Mouse (Mus musculus): ENCODE measurements around the gene Psmb7. TPM values are rescaled to one million over a fixed set of nuclear protein-coding genes. Genes with fewer than 3 reads are reported as not detected.

Gene Psmb7
- total RNA-seq, 2 experiments from 2014 or later, result 193 to 196 TPM

DNA sequence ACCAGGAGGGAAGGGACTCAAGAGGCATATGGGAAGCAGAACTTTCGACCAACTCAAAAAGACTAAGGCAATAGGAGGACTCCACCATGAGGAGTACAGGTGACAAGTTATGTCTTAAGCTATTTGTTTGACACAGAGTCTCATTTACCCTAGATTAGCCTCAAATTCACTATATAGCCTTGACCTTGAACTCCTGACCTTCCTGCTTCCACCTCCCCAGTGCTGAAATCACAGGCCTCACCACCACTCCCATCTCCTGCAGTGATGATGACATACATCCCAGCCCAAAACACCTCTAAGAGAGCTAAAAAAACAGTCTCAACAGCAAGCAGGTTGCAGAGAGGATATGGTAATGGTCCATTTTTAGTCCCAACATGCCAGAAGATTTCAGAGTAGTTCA, 2.1 kb downstream of the Psmb7 start:
- no peak for DNase-seq (ENCODE audit: low spot score in 2 of 2)

DNA sequence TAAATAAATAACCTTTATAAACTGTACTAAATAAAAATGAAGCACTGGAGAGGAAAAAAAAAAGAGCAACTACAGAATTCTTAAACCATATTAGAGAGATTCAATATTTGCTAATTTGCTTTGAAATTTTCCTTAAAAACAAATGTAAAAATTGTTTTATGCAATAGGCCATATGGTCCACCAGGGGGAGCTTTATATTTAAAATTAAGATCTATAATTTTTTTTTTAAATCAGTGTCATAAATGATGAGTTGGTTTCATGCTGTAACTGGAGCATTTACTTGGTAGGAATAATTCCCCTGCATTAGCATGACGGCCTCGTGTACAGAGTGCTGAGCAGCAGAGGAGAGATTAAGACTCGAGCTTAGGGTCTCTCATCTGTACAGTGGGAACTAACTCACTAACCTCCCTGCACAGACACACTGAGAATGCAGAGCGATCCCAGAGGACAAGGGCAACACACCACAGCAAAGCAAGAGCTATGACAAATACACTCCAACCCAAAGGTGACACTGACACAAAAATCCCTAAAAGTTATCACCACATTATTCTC, 6.1 kb downstream of the Psmb7 start:
- DNase-seq (ENCODE audit: low spot score in 2 of 2), result no peak

DNA sequence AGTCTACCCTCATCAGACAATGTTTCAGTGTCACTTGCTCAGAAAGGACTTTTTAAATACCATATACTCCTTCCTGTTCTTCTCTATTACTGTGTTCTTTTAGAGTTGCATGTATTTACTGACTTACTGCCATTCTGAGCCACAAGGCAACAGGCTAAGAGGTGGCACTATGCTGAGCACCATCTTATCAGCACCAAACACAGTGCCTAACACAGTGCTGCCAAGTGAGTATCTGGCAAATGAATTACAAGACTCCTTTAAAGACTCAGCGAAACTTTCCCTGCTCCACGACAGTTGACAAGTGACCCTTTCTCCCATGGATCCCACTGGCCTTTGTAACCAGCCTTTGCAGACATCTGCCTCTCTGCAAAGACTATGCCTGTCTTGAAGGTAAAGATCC, 13.3 kb downstream of the Psmb7 start:
- no peak for DNase-seq (ENCODE audit: low spot score in 2 of 2)

DNA sequence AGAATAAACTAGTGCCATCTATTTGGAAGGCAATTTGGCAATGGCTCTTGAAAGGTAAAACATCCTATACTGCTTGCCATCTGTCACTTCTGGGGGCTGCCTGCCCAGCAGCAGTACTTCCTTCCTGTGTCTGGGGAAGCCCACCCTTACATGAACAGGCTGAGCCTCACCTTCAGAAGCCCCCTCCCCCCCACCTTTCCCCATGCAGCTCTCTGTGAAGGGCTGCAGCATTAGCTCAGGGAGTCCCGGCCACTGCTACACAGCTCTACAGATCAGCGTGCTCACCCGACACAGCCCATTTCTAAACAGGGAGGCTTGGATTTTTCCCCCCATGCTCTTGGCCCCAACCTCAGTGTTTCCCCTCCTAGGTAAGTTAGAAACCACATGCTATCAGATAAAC, 14.4 kb downstream of the Psmb7 start:
- no peak for DNase-seq (ENCODE audit: low spot score in 2 of 2)

DNA sequence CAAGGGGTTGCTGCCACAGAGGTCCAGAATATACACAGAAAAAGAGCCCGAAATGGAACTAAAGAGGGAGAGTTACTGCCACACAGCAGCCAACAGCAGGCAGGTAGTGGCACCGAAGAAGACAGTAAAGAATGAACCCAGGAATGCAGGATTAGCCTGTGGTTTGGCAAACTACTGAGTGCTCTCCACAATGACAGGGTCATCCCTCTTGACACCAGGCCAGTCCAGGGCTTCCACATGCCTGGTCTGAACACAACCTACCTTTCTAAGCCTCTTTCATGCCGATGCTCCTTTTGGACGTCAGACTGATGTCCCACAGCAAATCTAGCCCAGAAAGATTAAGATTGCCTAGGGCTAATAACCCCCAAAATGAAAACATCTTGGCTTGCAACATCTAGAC, 15.1 kb downstream of the Psmb7 start:
- no peak for DNase-seq (ENCODE audit: low spot score in 2 of 2)

DNA sequence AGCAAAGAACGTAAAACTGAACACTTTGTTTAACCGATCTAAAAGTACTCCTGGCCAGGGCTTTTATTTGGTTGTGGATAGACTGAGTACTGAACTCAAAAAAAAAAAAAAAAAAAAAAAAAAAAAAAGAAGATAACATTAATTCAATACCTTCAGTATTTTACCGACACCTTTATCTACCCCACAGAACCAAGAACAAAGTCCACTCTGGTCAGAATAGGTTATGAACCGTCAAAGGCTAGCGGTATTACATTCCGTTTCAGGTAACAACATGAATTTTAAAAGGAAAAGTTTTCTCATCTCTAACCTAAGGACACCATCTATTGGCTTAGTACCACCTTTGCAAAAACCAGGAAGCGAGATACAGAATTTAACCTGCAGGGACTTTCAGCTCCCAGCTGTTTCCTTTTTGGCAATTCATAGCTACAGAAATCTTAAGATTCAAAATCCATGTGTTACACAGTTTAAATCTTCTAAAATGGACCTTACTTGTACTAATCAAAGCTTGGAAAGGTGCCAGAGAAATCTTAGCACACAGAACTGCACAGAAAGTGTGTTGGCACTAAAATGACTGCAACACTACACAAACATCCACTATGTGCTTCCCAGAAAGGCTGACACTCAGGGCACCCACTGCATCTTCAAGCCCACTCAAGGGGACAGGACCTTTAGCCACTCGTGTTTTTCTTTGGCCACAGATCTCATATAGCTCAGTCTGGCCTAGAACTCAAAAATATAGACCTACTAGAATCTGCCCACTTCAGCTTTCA, 19.9 kb downstream of the Psmb7 start:
- no peak for DNase-seq (ENCODE audit: low spot score in 2 of 2)

DNA sequence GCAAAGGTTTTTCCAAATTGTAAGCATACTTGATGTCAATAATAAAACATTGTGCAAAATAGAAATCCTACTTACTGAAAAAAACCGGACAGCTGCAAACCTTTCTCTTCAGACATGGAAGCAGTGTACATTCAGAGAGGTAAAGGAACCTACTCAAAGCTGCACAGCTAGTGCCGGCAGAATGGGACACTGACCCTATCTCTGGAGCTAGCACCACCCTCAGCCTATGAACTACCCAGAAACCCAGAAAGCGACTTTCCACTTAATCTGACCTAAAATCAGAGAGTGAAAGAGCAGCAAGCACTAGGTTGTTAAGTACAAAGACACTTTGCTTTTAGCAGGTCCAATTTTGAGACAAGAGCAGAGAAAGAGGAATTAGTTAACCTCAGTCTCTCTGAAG, 20.5 kb downstream of the Psmb7 start:
- no peak for DNase-seq (ENCODE audit: low spot score in 2 of 2)

DNA sequence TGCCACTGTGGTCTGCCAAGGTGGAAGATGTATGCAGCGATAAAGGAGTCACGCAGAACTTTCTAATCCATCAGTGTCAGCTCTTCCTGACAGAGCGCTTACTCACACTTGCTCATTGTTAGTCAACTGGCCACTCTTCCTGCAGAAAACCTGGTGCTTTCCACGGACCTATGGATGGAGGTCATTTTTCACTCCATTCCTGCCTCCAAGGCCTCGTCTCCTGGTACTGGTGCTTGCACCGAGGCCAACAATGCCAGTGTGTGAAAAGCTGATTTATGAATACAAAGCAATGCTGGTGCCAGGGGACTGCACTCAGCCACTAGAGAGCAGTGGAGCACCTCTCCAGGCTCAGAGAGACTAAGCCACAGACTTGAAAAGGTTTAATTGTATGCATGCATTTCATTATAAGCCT, 22.3 kb downstream of the Psmb7 start:
- DNase-seq (ENCODE audit: low spot score in 2 of 2), result peak; percentile 51 to 79

DNA sequence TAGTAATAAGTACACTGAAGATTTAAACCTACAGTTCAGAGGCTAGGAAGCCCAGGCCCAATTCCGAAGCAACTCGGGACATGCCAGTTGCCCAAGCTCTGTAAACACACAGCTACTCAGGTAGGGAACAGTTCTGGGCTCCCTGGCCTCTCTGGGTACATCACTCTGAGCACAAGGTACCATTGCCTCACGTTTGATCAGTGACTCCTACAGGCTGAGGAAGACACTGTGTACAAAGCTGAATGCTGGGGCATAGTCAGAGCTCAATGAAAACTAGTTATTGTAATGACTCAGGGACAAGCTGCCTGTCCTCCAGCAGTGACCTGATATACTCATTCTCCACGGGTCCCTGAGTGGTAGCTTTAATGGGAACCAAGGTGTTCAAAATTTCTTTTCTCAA, 22.8 kb downstream of the Psmb7 start:
- no peak for DNase-seq (ENCODE audit: low spot score in 2 of 2)

DNA sequence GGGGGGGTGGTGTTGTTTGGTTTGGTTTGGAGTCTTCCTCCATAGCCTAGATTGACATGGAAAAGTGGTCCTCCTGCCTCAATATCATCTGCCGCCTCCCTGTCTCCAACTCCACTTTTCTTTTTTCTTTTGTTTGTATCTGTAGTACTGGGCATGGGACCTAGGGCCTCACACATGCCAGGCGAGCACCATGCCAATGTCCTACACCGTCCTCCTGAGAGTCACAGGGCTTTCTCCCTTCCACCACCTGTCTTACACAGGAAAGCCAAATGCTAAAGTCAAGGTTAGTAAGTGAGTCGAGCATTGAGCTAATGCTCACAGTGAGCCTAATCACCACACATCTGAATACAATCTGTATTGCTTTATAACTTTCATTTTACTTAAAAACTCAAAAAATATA, 24.1 kb downstream of the Psmb7 start:
- no peak for DNase-seq (ENCODE audit: low spot score in 2 of 2)

DNA sequence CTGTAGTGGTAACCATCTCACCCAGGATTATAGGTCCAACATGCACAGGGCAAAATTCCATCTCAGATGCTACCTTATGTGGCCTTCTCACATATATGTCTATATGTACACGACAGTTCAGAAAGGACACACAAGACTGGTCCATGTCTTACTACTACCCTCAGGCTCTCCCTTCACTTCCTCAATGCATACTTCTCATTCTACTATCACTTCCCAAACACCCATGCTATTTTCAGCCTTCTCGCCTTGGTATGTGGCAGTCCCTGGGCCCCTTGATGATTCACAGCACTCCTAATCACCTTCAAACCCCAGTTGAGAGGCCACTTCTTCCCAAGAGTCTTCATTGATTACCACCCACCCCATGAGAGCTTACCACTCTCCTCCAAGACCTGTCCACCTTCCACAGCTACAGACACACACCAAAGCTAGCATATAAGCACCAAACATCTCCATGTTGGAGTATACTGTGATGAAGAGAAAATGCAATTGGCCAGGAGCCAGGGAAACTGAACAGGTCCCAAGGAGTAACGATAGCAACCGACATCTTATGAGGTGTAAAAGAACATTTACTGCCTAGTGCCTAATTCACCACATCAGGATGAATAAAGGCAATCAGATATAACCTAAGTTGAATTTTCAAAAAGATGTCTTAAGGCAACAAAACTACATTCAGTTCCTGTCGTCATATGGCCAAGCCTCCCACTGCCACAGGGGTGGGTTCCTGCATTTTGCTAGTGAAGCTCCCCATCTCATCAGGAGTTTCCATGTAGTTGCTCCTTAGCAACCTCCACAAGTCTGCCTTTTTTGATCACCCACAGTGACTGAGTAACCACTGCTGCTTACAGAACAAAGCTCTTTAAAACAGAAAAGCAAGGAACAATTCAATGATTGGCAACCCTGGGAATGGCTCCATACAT, 26.7 kb downstream of the Psmb7 start:
- DNase-seq (ENCODE audit: low spot score in 2 of 2), result no peak

DNA sequence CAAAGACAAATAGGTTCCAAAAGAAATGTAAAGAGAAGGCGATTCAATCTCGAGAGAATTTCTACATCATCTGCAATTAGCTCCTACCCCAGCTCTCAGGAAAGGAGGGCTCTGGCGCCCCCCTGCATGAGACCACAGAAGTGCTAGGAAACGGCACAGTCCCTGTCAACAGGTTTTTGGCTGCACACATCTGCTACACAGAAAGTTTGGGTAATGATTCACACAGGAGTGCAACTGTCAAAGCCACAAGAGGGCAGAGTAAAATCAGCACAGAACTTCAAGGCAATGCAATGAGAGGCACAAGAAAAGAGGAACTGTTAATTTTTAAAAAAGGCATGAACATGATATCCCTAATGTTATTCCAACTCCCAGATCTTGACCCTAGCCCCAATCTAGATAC, 27.8 kb downstream of the Psmb7 start:
- DNase-seq (ENCODE audit: low spot score in 2 of 2), result peak in 1 of 2 experiments; percentile 37

DNA sequence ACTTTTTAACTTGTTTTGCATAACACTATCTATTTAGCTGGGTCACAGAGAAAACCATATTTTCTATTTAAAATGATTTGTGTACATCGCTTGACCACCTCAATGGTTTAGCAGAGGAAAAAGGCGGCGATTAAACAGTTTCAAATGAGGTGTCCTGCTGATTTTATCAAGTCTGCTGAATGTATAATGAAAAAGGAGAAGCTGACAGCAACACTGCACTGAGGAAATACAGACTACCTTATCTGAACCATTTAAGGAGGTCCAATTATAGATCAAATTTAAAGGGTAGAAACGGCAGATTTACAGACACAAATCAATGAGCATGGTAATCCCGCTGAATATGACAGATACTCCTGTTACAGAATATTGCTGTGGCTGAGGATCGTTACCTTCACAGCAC, 29.4 kb downstream of the Psmb7 start:
- no peak for DNase-seq (ENCODE audit: low spot score in 2 of 2)

DNA sequence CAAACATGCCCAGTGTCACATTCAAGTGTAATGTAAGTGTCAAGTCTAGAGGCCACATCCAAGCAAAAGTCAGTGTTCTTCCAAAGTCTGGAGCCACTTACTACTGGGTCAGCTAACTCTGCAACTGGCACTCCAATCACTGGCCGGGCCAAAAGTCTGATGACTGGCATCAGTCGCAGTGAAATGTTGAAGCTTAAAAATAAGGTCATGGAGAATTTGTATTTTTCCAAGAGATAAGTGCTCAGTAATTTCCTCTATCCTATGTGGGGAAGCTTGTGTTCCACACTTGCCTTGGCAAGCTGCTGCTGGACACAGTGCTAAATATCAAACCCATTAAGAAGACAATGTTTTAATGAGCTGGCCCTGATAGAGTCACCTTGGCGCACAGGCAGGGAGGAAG, 30.3 kb downstream of the Psmb7 start:
- DNase-seq (ENCODE audit: low spot score in 2 of 2), result no peak

DNA sequence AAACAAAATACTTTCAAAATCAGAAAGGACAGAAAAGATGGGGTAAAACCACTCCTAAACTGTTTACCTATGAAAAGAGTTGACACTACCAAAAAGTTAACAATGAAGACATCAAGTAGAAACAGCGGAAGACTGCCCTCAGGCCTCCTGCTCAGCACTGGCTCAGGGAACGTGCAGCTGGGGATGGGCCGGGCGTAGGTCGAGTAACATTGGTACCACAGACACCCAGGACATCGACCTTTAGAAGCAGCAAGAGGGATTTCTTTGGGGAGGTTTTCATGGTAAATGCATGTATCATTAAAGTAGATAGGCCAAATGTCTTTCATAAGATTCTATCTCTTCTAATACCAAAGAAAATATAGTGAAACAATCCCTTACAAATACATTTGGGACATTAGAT, 31.3 kb downstream of the Psmb7 start:
- no peak for DNase-seq (ENCODE audit: low spot score in 2 of 2)

DNA sequence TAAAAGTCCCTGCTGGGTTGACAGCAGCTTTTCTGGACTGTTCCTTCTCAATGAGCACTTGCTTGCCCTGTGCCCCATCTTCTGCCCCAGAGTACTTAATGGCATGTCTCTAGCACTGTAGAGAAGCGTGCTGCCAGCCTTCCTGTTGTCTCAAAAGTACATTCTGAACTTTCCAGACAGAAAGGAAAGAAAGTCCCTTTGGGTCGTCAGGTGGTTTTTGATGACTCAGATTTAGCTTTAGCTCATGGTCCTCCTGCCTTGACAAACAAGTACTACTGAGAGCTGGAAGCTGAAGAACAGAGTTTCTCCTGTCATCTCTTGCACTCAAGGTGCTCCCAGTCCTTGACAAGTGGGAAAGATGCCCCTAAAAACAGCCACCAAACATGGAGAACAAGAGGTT, 33.7 kb downstream of the Psmb7 start:
- DNase-seq (ENCODE audit: low spot score in 2 of 2), result no peak

DNA sequence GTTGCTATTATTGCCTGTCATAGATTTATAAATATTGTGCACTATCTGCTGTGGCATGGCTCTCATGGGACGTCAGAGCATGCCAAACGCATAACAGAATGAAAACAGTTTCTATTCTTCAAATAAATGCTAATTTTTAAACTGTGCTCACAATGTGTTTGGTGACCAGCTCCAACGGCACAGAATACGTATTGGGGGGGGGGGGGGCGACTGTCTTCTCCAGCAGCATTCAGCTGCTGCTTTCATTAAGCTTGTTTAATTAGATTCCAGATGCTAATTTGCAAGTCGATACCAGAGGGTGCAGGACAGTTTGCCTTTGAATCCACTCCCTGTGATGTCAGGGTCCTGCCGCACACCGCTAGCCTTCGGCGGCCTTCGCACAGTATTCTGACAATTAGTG, 34.6 kb downstream of the Psmb7 start:
- DNase-seq (ENCODE audit: low spot score in 2 of 2), result no peak

DNA sequence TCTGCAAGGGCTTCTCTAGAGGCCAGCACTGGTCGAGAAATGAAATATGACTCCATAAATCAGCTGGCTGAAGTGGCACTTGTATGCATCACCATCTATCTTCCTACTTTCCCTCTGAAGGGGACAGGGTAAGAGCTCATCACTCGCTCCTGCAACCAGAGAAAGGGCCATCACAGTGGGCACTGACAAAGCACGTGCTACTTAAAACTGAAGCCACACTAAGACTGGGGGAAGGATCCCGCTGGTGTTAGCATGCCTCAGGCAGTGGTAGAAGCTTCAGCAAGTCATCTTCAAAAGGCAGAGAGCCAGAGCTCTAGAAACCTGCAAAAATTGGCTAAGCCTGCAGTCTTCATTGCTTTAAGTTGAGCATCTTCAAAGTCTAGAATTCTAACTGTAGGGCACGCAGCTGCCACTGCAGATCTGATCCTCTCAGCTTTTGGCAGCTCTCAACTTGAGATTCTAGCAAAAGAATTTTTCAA, 35.0 kb downstream of the Psmb7 start:
- DNase-seq (ENCODE audit: low spot score in 2 of 2), result peak in 1 of 2 experiments; percentile 34

DNA sequence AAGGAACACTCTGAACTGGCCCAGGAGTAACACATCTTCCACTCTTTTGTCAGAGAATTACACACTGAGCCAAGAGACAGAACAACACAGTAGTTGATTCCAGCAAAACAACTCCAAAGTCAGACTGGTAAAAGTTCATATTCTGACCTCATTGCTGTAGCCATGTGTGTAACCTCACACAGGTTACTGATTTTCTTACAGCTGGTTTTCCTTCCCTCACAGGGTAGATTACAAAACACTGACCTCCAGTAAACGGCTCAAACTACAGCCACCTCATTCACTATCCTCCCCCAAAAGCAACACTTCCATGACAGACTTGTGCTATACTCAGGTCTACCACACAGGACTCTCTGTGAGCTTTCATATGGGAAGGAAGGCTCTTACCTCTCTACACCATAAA, 36.2 kb downstream of the Psmb7 start:
- no peak for DNase-seq (ENCODE audit: low spot score in 2 of 2)

DNA sequence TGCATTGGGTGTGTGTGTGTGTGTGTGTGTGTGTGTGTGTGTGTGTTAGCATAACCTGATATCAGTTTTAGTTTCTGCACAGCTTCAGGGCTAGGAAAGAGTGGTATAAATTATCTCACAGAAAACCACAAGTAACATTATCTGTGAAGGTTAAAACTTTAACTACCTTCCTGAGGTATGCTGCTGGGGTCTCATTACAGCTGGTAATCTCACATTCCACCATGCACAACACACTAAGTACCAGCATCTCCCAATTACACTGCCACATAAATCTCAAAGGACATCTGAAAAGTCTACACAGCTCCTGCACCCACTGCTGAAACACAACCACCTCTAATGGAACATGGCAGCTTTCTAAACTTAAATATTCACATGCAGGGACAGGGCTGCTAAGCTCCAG, 43.0 kb downstream of the Psmb7 start:
- DNase-seq (ENCODE audit: low spot score in 2 of 2), result no peak

DNA sequence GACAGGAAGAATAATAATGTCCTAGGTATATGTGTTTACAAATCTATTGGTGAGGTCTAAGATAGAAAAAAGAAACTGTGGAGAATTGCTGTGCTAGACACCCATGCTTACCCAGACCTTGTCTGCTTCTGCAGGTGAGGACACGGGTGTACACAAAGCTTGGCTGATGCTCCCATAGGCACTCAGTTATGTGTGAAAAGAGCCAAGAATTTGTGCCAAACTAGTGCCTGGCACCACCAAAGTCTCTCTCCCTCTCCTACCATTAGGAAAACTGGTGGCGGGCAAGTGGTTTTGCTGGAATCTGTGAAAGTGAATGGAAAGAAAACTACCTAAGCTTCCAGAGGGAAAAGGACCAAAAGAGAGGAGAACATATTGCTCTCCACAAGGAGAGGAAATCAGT, 45.5 kb downstream of the Psmb7 start:
- DNase-seq (ENCODE audit: low spot score in 2 of 2), result no peak

DNA sequence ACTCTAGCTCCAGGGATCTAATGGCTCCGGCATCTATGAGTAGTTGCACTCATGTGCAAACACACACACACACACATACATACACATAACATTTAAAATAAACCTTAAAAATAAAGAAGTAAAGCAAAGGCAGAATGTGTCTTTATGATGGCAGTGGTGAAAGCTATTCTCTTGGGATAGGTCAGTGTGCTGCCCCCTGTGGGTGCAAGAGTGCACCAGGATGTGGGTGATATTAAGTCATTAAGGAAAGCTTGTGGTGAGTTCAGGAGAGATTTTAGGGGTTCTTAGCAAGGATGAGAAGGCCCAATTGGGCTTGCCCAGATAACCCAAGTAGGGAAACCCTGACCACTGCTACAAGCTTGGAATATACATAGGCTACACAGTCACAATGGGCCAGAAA, 46.0 kb downstream of the Psmb7 start:
- no peak for DNase-seq (ENCODE audit: low spot score in 2 of 2)
